Mouse (Mus musculus) G1E (cell line): ENCODE data around the gene Gm6096. TPM values are rescaled to one million over a fixed set of nuclear protein-coding genes. Genes with fewer than 3 reads are reported as not detected.

ENCODE experiments used
- ATAC-seq: 2 replicates; pipeline ENCODE4 v1.8.0; 2016; ENCODE audit warnings: mild to moderate bottlenecking; ENCODE audit not compliant: insufficient number of reproducible peaks, poor library complexity, low FRiP score, severe bottlenecking; ENCODE audit errors: extremely low read depth
- DNase-seq: peaks from one replicate; pipeline ENCODE4 v3.0.0; 2012; ENCODE audit warnings: low spot score
- H3K27me3 ChIP-seq: 2 replicates; pipeline ENCODE4 v1.6.1; 2012; ENCODE audit warnings: mild to moderate bottlenecking, low read length, inconsistent platforms; ENCODE audit not compliant: insufficient read depth
- H3K36me3 ChIP-seq: replicated peaks from 2 replicates; pipeline ENCODE3; 2012; ENCODE audit warnings: mild to moderate bottlenecking, inconsistent platforms
- H3K4me1 ChIP-seq: 2 replicates; pipeline ENCODE4 v1.6.1; 2012; ENCODE audit warnings: low read depth, low read length, inconsistent platforms, mixed read lengths; ENCODE audit not compliant: insufficient read depth
- H3K4me3 ChIP-seq: 2 replicates; pipeline ENCODE4 v1.5.1; 2012; ENCODE audit warnings: low read depth, mild to moderate bottlenecking, inconsistent platforms, low read length, moderate library complexity, mixed read lengths
- H3K9me3 ChIP-seq: replicated peaks from 2 replicates; pipeline ENCODE4 v1.6.1; 2012; ENCODE audit warnings: inconsistent platforms
- CTCF ChIP-seq: IDR thresholded peaks from 2 replicates; pipeline ENCODE4 v1.5.1; 2012; ENCODE audit warnings: low read depth, low read length, inconsistent platforms, mixed read lengths
- GATA1 ChIP-seq: IDR thresholded peaks from 2 replicates; pipeline ENCODE4 v1.6.1; 2012; ENCODE audit warnings: borderline replicate concordance, low read length, inconsistent platforms, mixed read lengths
- GATA2 ChIP-seq: IDR thresholded peaks from 2 replicates; pipeline ENCODE4 v1.6.1; 2012; ENCODE audit warnings: low read depth, low read length, inconsistent platforms, borderline replicate concordance
- POLR2AphosphoS5 ChIP-seq: IDR thresholded peaks from 2 replicates; pipeline ENCODE4 v1.6.1; 2012; ENCODE audit warnings: low read depth, low read length, inconsistent platforms; ENCODE audit not compliant: insufficient replicate concordance
- TAL1 ChIP-seq: conservative IDR thresholded peaks from 2 replicates; pipeline ENCODE4 v1.6.1; 2012; ENCODE audit warnings: low read depth, low read length, inconsistent platforms, mixed read lengths
- polyA plus RNA-seq: library from polyadenylated mRNA; stranded (reverse); fragments of >175 nt; gene quantifications from 2 replicates; pipeline ENCODE4 v1.2.3, GENCODE M21; 2012
- total RNA-seq, 2 experiments: library from RNA; stranded (forward) in 1 of 2; stranded (reverse) in 1 of 2; fragments of 200-1000 nt in 1 of 2; fragments of >200 nt in 1 of 2; fragmentation: Nextera tagmentation in 1 of 2; gene quantifications; 2 replicates each; pipeline ENCODE4 v1.2.3; 2014 to 2017

Gene Gm6096
- total and polyA plus RNA-seq, 3 experiments: not detected

- H3K4me1 ChIP-seq: peaks cover 59% of the 10 kb centered on the region
- H3K4me3 ChIP-seq: peak overlapping the region; percentile 72
- H3K9me3 ChIP-seq: no peaks in the 10 kb centered on the region
- no peaks in the 10 kb centered on the region for H3K27me3 ChIP-seq
- DNase-seq (peak; percentile 92), ATAC-seq (peak; percentile 72)
- H3K36me3 ChIP-seq: peaks cover 40% of the 10 kb centered on the region
- TF ChIP-seq GATA1 (no peak), POLR2AphosphoS5 (no peak), GATA2 (no peak), CTCF (no peak), TAL1 (no peak)
These were observed 16.8 kb upstream of the Gm6096 start for GRCm38 (mm10) chr7:34233909-34234609.

DNA sequence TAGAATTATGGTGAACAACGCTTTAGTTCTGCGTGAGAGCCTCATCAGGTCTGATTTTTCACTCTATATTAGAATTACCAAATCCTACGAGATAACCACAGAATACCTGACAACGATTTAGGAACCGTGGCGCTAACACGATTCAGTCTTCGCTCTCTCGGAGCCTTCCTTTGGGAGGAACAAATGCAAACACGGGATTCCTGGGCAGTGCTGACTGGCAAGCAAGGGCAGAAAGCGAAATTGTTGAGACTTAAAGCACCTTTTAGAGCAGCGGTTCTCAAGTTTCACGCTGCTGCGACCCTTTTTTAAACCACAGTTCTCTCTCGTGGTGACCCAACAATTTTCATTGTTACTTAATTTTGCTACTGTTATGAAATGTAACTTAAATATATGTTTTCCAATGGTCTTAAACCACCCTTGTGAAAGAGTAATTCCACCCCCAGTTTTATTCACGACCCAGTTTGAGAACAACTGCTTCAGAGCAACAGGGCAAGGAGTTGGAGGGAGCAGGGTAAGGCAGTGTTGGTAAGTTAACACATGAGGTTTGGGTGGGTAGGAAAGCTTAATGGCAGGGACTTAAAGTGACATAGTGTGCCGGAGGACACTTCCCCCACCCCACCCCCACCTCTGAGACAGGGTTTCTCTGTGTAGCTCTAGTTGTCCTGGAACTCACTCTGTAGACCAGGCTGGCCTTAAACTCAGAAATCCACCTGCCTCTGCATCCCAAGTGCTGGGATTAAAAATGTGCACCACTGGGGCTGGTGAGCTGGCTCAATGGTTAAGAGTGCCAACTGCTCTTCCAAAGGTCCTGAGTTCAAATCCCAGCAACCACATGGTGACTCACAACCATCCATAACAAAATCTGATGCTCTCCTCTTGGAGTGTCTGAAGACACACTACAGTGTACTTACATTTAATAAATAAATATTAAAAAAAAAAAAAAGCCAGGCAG, 16.0 kb upstream of the Gm6096 start:
- H3K27me3 ChIP-seq: no peaks in the 10 kb centered on the region
- peak overlapping the region; percentile 72 for H3K4me3 ChIP-seq
- no peak for TF ChIP-seq GATA1
- no peak for TF ChIP-seq GATA2
- no peak for TF ChIP-seq TAL1
- no peak for TF ChIP-seq POLR2AphosphoS5
- no peak for TF ChIP-seq CTCF
- H3K9me3 ChIP-seq: no peaks in the 10 kb centered on the region
- H3K36me3 ChIP-seq: peaks cover 42% of the 10 kb centered on the region
- DNase-seq (no peak), ATAC-seq (no peak)
- H3K4me1 ChIP-seq: peaks cover 53% of the 10 kb centered on the region

- H3K36me3 ChIP-seq: peaks cover 50% of the 10 kb centered on the region
- peaks cover 51% of the 10 kb centered on the region for H3K4me1 ChIP-seq
- ATAC-seq: no peak
- no peaks in the 10 kb centered on the region for H3K9me3 ChIP-seq
- no peak for DNase-seq
- no peak overlapping the region for H3K4me3 ChIP-seq
- no peaks in the 10 kb centered on the region for H3K27me3 ChIP-seq
- TF ChIP-seq GATA1 (no peak), TAL1 (no peak), GATA2 (no peak), POLR2AphosphoS5 (no peak), CTCF (no peak)
These were observed 15.2 kb upstream of the Gm6096 start for GRCm38 (mm10) chr7:34235602-34236001.

GRCm38 (mm10) chr7:34238086-34238485, 12.8 kb upstream of the Gm6096 start:
- DNase-seq (no peak), ATAC-seq (no peak)
- Histone ChIP-seq H3K36me3 (peaks cover 69% of the 10 kb centered on the region), H3K4me1 (peaks cover 29% of the 10 kb centered on the region), H3K27me3 (no peaks in the 10 kb centered on the region), H3K4me3 (no peak overlapping the region), H3K9me3 (no peaks in the 10 kb centered on the region)
- TF ChIP-seq POLR2AphosphoS5 (no peak), CTCF (no peak), GATA2 (no peak), GATA1 (no peak), TAL1 (no peak)

DNA sequence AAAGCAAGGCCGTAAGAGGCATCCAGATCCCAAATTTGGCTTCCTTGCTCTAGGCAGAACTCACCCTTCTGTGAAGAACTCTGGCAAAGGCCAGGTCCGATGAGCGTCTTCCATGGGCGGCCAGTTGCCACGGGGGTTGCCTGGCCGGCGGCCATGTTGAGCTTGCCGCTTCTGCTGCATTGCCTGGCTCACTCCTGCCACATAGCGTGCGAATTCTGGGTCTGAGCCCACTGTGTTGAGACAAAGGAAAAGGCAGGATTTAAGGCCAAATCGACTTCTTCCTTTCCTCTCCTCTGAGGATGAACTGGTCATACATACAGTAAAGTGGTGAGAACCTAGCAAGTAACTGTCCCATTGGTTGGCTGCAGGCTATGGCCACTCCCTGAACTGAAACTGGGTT, 8.7 kb upstream of the Gm6096 start:
- peaks cover under 1% of the 10 kb centered on the region; the same call in 1 of the 2 replicates for H3K4me1 ChIP-seq
- H3K27me3 ChIP-seq: no peaks in the 10 kb centered on the region
- DNase-seq (no peak), ATAC-seq (no peak)
- no peaks in the 10 kb centered on the region for H3K9me3 ChIP-seq
- H3K4me3 ChIP-seq: no peak overlapping the region
- TF ChIP-seq GATA1 (no peak), CTCF (no peak), GATA2 (no peak), POLR2AphosphoS5 (no peak), TAL1 (no peak)
- H3K36me3 ChIP-seq: peaks cover 86% of the 10 kb centered on the region

DNA sequence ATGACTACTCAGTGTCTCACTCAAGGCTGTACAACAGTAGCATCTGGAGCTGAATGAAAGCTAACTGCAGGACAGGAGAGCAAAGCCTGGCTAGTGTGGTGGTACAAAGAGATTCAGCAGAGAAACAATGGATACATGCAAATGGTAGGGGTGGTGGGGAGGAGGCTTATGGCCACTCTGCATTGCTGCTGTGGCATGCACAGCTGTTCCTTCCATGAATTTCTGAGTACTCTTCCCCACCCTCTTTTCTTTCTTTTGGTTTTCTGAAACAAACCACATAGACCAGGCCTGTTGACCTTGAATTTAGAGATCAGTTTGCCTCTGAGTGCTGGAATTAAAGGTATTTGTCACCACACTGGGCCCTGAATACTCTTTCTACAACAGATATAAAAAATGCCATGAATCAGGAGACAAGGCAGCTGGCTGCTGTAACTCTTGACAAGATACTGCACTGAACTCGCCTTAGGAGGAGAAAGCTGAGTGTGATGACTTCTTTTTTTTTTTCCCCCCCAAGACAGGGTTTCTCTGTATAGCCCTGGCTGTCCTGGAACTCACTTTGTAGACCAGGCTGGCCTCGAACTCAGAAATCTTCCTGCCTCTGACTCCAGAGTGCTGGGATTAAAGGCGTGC, 3.9 kb upstream of the Gm6096 start:
- peaks cover 84% of the 10 kb centered on the region for H3K36me3 ChIP-seq
- no peaks in the 10 kb centered on the region for H3K27me3 ChIP-seq
- ATAC-seq: no peak
- H3K4me3 ChIP-seq: no peak overlapping the region
- DNase-seq: no peak
- no peak for TF ChIP-seq CTCF
- no peak for TF ChIP-seq GATA2
- TF ChIP-seq GATA1: no peak
- peaks cover 3% of the 10 kb centered on the region; the same call in 1 of the 2 replicates for H3K4me1 ChIP-seq
- H3K9me3 ChIP-seq: no peaks in the 10 kb centered on the region
